Mouse (Mus musculus) megakaryocyte, adult 5-6 weeks (primary cell): Measurements from ENCODE around the gene Cpsf2. TPM values are rescaled to one million over a fixed set of nuclear protein-coding genes. Genes with fewer than 3 reads are reported as not detected.

Experiments used
- ATAC-seq: 2 replicates; pipeline ENCODE4 v1.8.0; 2016; ENCODE audit warnings: mild to moderate bottlenecking, inconsistent platforms; ENCODE audit not compliant: poor library complexity, severe bottlenecking
- total RNA-seq, 2 experiments: library from RNA; stranded (forward) in 1 of 2; stranded (reverse) in 1 of 2; fragments of 153-499, 151-499 nt in 1 of 2; fragments of 221-1000, 200-1000 nt in 1 of 2; gene quantifications; 2 replicates each; pipeline versions ENCODE4 v1.2.3 to v1.2.4; 2015 to 2017

The Cpsf2 gene
- total RNA-seq, 2 experiments from 2014 or later: 29.3 to 45.3 TPM

DNA sequence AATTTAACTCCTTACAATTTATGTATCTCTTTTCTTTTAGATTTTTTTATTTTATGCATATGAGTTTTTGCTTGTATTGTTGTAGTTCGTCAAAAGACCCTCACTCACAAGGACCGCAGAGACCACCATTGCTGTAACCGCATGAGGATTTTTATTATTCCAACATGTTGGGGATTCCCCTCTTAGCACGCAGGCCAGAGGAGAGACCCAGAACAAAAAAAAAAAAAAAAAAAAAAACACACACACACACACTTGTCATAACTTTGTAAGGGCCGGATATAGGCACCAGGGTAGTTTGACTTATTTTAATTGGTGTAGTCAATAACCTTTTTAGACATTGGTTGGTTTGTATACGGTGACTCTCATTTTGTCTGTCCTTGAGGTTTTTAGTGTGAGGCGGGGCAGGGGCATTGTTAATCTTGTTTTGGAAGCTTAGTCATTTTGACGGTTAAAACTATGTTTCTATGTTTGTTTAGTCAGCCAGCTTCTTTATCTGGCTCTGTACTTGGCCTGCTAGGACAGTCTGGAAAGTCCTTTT lies 3.5 kb downstream of the Cpsf2 start:
- ATAC-seq: no peak

DNA sequence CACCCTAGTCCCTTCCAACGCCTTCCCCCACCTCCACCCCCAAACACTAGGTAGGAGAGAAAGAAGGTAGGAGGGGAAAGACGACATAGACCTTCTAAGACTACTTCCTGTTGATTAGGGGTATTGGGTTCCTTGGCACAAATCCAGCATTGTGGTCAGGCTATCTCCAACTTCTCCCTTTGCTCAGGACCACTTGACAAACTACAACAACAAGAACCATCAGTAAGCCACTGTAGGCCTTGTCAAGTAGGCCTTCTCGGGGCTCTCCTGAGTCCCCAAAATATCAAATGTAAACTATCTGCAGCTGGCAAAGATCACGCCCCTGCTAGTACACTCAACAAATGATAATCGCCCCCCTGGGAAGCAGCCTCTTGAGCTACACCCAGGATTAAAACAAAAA lies 4.5 kb downstream of the Cpsf2 start:
- ATAC-seq: peak; percentile 7; the same call in 1 of the 2 replicates

DNA sequence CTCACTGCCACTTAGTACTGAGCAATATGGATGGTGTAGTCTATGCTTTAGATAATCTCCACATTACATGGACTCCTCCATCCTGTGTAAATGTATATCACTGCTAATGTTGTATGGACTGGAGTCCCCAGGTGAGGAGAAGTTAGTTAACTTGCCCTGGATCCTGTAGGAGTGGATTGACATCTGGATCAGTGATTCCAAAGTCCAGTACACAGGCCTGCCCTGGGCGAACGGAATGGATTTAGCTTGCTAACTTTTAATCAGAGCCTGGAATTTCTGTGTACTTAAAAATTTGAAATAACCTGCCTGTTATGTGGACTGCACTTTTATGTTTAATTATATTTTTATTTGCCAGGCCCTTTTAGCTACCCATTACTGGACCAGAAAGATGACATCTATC lies 5.8 kb downstream of the Cpsf2 start:
- no peak for ATAC-seq

DNA sequence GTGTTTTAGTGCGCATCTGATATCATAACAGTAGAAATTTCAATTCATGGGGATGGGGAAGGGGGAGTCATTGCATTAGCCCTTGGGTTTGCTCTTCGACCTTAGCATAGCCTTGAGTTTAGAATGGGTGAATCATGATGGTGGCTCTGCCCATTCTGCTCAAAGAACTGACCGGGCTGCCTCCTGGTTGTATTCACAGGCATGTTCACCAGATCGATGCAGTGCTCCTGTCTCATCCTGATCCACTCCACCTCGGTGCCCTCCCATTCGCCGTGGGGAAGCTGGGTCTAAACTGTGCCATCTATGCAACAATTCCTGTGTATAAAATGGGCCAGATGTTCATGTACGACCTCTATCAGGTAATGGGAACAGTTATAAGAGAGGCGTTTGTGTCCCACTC lies 7.2 kb downstream of the Cpsf2 start:
- no peak for ATAC-seq

DNA sequence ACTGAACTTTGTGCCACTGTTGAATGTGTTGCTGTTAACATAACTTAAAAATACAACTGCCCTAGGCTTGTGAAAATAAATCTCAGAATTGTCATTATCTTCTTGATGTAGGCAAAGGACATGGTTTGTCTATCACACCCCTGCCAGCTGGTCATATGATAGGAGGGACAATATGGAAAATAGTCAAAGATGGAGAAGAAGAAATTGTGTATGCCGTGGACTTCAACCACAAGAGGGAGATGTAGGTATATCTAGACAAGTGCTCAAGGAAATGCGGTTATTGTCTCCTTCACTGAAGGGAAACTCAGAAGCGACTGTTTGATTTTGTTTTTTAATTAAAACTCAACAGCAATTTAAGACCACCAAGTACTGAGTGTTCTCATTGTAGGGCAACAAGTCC lies 9.3 kb downstream of the Cpsf2 start:
- peak; percentile 49; the same call in 1 of the 2 replicates for ATAC-seq

DNA sequence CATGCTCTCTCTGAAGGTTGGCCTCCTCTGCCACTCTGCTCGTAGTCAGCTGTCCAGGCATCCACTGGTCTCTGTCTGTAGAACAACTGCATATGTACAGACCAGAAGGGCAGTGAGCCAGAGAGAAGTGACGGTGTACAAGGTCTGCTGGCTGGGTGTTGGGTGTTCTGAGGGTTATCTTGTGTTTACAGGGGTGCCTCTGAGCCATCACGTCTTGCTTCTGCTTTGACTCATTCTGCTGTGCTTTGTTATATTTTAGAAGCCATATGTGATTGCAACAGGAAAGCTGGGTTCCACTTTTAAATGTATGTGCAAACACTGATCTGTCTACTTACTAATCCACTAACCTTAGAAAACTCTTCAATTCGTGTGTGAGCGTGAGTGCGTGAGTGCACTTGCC lies 11.9 kb downstream of the Cpsf2 start:
- no peak for ATAC-seq

DNA sequence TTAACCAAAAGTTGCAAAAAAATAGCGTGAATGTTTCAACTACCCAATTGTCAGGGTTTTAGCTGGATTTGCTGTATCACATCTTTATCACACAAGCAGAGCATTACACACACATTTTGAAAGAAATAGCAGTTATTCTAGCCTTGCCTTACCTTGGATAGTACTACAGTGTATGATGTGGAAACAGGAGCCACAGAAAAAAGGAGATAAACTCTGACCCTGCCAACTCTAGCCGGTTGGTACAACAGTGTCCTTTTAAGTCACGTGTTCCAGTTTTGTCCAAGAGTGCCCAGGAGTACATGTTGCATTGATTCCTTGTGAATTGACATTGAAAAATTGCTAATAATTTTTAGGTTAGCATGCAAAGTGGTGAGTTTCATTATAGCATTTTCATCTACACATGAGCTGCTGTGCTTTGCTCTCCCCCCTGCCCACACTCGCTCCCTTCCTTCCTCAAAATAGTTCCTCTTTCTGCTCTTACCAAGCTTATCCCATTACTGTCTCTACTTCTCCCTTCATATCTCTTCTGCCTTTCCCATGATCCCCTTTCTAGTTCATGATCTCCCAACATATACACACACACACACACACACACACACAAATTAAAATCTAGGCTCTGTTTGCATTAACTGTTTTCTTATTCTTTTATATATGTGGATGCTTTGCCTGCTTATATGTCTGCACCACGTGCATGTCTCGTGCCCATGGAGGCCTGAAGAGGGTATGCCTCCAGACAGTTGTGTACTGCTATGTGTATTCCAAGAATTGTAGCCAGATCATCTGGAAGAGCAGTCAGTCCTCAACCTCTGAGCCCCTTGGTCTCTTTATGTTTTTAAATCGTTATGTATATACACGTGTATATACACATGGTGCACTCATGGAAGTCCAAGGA lies 19.0 kb downstream of the Cpsf2 start:
- ATAC-seq: peak; percentile 99

DNA sequence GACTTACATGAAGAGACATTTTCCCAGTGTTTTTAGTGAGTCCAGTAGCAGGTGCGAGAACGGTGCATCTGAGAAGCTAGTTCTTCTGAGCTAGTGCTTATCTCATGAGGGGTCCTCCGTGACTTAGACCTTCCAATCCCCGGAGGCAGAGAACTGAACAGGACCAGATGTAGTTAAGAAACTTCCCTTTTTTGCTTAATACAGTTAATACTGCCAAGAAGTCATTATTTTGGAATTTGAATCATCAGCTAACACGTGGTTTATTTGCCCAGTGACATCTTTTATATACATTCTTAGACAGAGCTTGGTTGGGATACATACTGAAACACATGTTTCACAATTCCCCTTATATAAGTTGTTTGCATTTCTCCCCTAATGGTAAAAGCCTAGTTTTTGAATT lies 23.1 kb downstream of the Cpsf2 start:
- no peak for ATAC-seq

DNA sequence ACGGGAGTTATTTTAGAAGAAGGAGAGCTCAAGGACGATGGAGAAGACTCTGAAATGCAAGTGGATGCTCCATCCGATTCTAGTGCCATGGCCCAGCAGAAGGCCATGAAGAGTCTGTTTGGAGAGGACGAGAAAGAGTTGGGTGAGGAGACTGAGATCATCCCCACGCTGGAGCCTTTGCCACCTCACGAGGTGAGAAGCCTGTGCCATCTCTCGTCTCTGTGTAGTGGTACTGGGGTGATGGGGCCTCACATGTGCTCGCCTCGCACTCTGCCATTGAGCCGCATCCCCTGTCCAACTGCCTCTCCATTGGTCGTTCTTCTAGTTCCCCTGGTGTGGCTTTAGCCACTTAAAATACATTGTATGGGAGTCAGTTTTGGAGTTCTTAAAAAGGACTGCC lies 25.0 kb downstream of the Cpsf2 start:
- ATAC-seq: no peak

DNA sequence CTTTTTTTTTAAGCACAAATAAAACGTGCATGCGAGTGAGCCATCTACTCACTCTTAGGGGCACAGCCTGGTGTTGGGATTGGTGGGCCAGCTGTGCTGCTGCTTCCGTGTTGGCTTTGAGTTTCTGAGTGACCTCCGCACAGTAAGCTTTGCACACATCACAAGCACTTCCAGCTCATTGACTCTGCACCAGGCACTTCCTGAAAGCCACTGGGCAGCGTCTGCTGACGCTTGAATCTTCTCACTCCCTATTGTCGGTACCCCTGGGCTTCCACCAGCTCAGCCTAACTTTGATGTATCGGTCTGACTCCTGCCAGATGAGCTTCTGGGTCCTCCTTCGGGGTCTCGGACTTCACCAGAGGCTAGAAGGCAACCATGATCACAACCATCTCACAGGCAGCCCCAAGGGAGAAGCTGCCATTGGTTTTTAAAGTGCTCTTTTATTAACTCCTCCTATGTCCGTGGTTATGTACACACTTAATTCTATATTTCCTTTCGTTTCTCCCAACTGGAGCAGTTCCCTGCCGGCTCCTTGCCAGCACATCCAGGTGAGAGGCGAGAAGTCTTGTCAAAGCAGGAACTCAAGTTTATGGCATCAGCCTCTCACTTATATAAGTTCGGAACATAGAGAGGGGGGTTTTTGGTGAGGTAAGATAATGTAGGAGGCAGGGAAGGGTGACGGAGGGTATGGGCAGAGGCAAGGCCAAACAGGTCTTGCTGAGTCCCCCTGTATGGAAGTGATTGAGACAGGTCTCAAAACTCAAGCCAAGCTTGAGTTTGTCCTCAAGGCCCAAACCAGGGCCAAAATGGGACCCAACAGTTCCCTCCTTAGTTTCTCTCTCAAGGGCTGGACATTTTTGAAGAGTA lies 32.6 kb downstream of the Cpsf2 start:
- no peak for ATAC-seq

DNA sequence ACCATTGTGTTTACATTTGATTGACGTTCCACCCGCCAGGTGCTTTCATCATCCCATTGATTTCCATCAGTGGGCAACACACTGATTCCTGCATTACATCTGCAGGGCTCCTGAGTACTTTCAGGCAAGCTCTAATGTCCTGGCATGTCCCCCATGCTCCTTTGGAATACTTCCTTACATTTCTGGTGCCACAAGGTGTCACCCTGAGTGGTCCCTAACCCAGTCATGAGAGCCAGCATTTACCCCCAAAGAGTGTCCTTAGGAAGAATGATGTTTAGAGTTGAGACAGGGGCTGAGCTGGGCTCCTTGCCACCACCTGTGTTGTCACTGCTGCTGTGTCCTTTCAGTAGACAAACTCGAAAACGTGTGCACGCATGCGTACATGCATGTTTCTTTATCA lies 33.8 kb downstream of the Cpsf2 start:
- no peak for ATAC-seq

DNA sequence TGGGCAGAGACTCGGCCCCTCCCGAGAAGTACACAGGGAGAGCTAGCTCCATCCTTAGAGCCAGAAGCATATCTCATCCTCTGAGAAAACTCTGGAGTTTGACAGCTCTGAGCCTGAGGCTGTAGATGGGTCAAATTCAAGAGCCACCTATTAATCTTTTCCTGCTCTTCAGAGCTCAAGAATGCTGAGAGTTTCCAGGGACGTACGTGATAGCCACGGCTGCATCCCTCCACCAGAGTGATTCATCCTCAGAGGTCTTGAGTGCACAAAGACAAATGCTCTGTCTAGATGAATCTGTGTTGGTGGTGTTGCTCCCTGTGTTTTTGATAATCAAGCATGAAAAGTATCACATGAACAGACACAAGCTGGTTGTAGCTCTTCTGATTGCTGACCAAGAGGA lies 38.6 kb downstream of the Cpsf2 start:
- ATAC-seq: no peak

DNA sequence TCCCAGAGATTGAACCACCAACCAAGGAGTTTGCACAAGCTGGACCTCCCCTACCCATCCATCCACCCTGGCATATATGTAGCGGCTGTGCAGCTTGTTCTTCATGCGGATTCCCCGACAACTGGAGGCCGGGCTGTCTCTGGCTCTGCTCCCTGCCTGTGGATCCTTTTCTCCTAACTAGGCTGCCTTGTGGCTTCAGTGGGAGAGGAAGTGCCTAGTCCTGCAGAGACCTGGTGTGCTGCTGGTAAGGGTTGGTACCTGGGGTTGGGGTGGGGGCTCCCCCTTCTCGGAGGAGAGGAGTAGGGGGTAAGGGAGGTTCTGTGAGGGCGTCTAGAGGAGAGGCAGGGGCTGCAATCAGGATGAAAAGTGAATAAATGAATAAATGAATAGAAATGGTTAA lies 39.3 kb downstream of the Cpsf2 start:
- no peak for ATAC-seq

DNA sequence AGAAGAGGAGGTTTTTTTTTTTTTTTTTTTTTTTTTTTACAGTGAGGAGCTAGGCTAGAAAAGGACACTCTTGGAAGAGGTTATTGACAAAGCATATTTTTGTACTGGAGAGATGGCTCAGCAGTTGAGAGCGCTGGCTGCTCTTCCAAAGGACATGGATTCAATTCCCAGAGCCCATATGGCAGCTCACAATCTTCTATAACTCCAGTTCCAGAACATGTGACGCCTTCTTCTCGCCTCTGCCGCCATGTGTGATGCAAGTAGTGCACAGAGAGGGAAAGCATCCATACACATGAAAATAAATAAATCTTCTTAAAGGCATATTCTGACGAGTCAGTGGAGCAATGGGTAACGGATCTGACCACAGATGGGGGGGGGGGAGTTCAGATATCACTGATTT lies 46.1 kb downstream of the Cpsf2 start:
- no peak for ATAC-seq

DNA sequence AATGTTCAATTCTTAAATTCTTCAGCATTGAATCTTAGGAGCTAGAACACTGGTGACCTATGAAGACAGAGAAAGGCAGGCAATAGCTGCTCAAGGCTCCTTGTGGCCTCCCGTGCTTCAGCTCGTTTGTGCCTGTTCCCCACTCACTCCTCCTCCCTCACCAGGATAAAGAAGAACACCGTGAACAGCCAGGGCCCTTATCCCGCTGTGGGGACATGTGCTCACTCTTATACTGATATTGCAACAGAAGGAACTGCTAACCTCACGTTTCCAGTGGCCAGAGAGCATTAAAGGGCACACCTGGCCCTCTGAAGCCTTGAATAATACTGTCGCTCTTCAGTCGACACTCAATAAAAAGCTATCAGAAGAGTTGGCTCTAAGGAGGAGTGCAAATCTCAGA lies 53.4 kb downstream of the Cpsf2 start:
- ATAC-seq: no peak

DNA sequence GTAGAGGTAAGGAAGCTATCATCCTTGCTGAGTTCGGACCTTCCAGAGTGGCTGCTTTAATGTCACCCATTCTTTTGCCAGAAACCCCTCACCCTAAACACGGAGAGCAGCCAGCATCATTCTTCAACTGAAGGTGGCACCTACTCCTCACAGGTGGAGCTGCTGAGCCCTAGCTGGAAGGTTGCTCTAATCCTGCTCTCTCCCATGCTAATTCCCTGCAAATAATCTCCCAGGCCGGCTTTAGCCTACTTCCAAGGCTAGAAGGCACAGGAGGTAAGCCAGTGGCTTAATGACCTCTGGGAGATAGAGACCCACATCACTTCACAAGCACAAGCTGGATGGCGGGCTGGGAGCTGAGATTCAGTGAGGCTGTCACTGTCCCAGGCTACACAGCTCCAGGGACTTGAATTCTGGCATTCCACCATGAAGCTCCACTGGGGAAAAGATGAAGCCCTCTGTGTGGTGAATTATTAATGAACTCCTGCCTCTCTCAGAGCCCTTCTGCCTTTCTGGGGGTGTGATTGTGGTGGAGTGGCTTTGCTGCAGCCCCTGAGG lies 54.2 kb downstream of the Cpsf2 start:
- ATAC-seq: no peak

DNA sequence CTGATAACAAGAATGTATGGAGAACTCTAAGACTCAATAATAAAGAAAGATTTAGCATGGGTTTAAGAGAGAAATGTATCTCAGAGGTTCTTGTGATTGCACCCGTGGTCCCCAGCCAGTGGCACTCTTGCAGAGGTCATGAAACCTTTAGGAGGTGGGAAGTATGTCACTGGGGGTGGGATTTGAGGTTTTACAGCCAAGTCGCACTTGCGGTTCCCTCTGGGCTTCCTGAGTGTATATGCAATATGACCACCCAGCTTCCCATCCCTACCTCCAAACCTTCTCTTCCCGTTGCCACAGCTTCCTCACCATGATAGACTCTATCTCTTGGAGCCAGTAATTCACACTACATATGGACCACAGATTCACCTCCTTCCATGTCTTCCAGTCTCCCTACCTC lies 59.1 kb downstream of the Cpsf2 start:
- ATAC-seq: no peak

DNA sequence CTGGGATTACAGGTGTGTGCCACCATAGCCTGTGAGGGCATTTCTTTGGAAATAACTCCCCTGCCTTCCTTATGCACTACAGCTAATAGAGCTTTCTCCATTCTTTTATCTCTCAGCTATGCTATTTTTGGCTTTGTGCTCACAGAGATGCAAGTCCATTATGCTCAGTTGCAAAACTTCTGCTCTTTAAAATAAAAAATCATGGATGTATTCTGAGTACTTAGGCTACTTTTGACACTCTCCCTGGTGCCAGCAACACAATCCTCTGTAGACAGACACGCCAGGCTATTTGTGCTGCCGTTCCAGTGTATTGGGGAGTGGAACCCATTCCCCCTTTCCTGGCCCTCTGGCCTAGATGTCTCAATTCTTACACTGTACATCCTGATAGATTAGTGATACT lies 64.1 kb downstream of the Cpsf2 start:
- no peak for ATAC-seq

DNA sequence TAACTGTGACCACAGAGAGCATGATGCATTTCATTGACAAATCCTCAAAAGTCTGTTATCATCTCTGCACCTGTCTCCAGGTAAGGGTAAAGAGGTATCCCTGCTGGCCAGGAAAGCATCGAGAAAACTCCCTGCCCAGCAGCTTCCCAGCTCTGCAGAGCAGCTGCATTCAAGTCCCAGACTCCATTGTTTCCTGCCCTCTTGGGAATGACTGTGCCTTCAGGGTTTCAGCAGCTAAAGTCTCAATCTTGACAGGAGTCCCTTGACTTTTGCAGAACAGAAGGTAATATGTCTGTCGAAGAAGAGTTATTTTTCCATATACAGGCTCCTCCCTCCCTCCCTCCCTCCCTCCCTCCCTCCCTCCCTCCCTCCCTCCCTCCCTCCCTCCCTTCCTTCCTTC lies 65.9 kb downstream of the Cpsf2 start:
- ATAC-seq: no peak

DNA sequence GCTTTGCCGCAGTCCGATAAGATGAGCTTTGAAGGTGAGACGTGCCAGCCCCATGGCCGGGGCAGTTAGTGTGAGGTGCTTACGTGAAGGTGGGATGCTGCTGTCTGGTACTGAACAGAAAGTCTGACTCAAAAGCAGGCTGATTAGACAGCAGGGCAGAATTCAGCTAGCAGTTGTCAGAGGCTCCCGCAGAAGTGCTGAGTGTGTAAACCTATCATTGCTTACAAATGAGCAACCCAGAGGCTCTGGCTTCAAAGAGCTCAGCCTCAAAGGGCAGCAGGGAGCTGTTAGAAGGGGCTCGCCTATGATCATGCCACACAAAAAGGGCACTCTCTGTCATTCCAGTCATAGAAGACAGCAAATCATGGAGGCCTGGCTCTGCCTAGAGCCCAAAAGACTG lies 66.5 kb downstream of the Cpsf2 start:
- no peak for ATAC-seq

DNA sequence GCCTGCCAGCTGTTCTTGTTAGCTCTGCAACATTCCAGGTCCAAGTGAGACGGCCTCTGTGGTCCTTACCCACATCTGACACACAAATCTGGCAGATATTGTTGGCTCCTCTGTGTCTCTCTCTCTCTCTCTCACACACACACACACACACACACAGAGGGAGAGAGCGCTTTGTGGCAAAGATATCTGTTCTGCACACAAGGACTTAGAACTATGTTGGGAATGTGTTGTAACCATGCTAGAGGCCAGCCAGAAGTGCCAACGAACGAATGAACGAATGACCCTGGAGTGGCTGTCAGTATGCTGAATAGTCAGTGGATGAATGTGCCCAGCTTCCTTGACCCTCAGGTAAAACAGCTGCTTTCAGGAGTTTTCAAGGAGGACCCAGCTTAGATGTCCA lies 68.1 kb downstream of the Cpsf2 start:
- ATAC-seq: no peak
